Mouse (Mus musculus) neural tube, embryonic 11.5 days (tissue): Measurements from ENCODE around the gene Srms. TPM values are rescaled to one million over a fixed set of nuclear protein-coding genes. Genes with fewer than 3 reads are reported as not detected.

Experiments used
- ATAC-seq: fragments of 200-750 bp; cut with Nextera tagmentation; 2 replicates; pipeline ENCODE4 v1.8.0; 2017; ENCODE audit warnings: moderate number of reproducible peaks, mild to moderate bottlenecking, moderate TSS enrichment, moderate library complexity; ENCODE audit not compliant: insufficient read depth, low FRiP score, low TSS enrichment
- DNase-seq: peaks from one replicate; pipeline ENCODE4 v3.0.0-alpha.2; 2015; ENCODE audit warnings: low spot score
- H3K27ac ChIP-seq: fragments of 300-500 bp; sonication (generic); 2 replicates; pipeline ENCODE4 v1.5.1; 2014; ENCODE audit warnings: low read depth, mild to moderate bottlenecking, low read length
- H3K27me3 ChIP-seq: fragments of 300-500 bp; sonication (generic); 2 replicates; pipeline ENCODE4 v1.6.1; 2014; ENCODE audit warnings: mild to moderate bottlenecking, low read length, mixed read lengths; ENCODE audit not compliant: control insufficient read depth, insufficient read depth
- H3K36me3 ChIP-seq: fragments of 300-500 bp; sonication (generic); 2 replicates; pipeline ENCODE4 v1.6.1; 2014; ENCODE audit warnings: mild to moderate bottlenecking, low read length, moderate library complexity, mixed read lengths; ENCODE audit not compliant: control insufficient read depth, insufficient read depth
- H3K4me1 ChIP-seq: fragments of 300-500 bp; sonication (generic); 2 replicates; pipeline ENCODE4 v1.6.1; 2014; ENCODE audit warnings: low read length, mixed read lengths; ENCODE audit not compliant: control insufficient read depth, insufficient read depth
- H3K4me2 ChIP-seq: fragments of 300-500 bp; sonication (generic); 2 replicates; pipeline ENCODE4 v1.6.1; 2014; ENCODE audit warnings: low read depth, mild to moderate bottlenecking, moderate library complexity
- H3K4me3 ChIP-seq: fragments of 300-500 bp; sonication (generic); 2 replicates; pipeline ENCODE4 v1.5.1; 2014; ENCODE audit warnings: low read depth, low read length
- H3K9ac ChIP-seq: fragments of 300-500 bp; sonication (generic); 2 replicates; pipeline ENCODE4 v1.6.1; 2014; ENCODE audit warnings: mild to moderate bottlenecking, low read length
- H3K9me3 ChIP-seq: fragments of 300-500 bp; sonication (generic); 2 replicates; pipeline ENCODE4 v1.6.1; 2016; ENCODE audit warnings: low read length; ENCODE audit not compliant: control insufficient read depth
- WGBS: fragments of 180-500 bp; shearing (Covaris S2); extraction: QIAGEN DNeasy Blood & Tissue Kit; methylation state at CpG from one replicate; pipeline ENCODE4 v1.1.7; 2014; 5-methylcytosine and 5-hydroxymethylcytosine counted together
- polyA plus RNA-seq: library from polyadenylated mRNA; unstranded; fragments of >200 nt; fragmentation: Nextera tagmentation; extraction: Ambion mirVana; gene quantifications from 2 replicates; pipeline ENCODE4 v1.2.1, GENCODE M21; 2014

Gene Srms
- polyA plus RNA-seq, 1 experiment from 2014 or later = 0.12 TPM

DNA sequence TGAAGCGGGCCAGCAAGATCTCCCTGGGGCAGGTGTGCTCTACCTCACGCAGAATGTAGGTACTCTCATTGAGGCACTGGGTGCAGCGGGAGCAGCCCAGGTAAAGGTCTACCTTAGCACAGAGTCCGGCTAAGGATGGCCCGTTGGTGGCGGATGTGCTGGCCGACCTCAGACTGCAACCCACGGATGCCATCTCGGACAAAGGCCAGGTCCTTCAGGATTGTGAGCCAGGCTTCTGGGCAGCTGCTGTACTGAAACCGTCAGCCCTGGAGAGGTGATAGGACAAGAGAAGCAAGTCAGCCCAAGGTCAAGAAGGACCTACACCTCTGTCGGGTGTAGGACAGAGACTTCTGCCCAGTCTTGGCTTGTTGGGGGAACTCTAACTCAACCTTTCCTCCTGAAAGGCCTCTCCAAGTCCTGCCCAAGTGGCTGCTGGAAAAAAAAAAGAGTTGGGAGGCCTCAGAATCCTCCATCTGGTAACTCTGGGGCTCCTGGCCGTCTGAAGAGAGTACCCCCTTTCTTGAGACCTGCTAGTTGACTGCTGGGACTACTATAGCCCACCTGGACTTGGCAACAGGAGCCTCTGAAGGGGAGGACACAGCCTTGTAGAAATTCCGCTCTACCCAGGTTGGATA is 27.9 kb upstream of the Srms start:
- Histone ChIP-seq H3K4me2 (no peak overlapping the region), H3K4me1 (peaks cover 4% of the 10 kb centered on the region; the same call in 1 of the 2 replicates), H3K36me3 (no peaks in the 10 kb centered on the region), H3K27me3 (no peaks in the 10 kb centered on the region), H3K9me3 (no peaks in the 10 kb centered on the region), H3K9ac (no peak overlapping the region), H3K27ac (no peak overlapping the region), H3K4me3 (no peak overlapping the region)
- no peak for DNase-seq
- 92% methylated on average over 13 of the region's 13 CpGs for WGBS
- no peak for ATAC-seq

DNA sequence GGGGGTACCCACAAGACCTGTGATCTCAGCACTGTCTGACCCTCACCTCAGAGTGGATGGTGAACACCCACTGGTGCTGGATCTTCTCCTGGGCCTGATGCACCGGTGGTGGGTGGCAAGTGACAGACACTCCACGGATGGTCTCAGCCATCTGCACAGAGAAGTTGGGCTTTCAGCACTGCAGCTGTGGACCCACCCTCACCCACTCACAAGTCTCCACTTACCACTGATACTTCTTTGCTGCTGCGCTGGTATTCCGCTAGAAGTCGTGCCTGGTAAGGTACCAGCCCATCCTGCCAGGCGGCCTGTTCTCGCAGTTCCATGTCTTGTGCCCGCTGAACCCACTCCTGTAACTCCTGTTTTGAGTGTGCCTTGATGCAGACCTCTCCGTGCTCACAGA is 26.3 kb upstream of the Srms start:
- ATAC-seq = no peak
- H3K9me3 ChIP-seq = no peaks in the 10 kb centered on the region
- H3K4me1 ChIP-seq = peaks cover 4% of the 10 kb centered on the region; the same call in 1 of the 2 replicates
- no peak overlapping the region for H3K4me2 ChIP-seq
- no peaks in the 10 kb centered on the region for H3K27me3 ChIP-seq
- H3K36me3 ChIP-seq = no peaks in the 10 kb centered on the region
- no peak overlapping the region for H3K27ac ChIP-seq
- WGBS = 88% methylated on average over 9 of the region's 9 CpGs
- no peak overlapping the region for H3K4me3 ChIP-seq
- no peak overlapping the region for H3K9ac ChIP-seq
- DNase-seq = no peak

DNA sequence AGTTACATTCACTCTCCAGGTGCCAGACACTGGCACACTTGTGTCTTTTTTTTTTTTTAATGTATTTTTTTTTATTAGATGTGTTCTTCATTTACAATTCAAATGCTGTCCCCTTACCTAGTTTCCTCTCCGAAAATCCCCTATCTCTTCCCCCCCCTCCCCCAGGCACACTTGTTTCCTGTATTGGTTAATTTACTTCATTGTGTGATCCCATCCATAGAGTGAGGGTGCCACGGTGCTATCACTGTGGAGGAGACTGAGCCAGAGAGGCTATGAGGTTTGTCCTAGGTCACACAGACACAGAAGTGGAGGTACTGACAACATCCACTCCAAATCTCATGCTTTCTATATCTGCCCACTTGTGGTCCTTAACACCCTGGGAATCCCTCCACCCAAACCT is 25.9 kb upstream of the Srms start:
- no peak for DNase-seq
- Histone ChIP-seq H3K9me3 (no peaks in the 10 kb centered on the region), H3K27ac (no peak overlapping the region), H3K4me2 (no peak overlapping the region), H3K4me1 (peaks cover 4% of the 10 kb centered on the region; the same call in 1 of the 2 replicates), H3K4me3 (no peak overlapping the region), H3K27me3 (no peaks in the 10 kb centered on the region), H3K36me3 (no peaks in the 10 kb centered on the region), H3K9ac (no peak overlapping the region)
- no peak for ATAC-seq
- 90% methylated on average over 2 of the region's 2 CpGs for WGBS

DNA sequence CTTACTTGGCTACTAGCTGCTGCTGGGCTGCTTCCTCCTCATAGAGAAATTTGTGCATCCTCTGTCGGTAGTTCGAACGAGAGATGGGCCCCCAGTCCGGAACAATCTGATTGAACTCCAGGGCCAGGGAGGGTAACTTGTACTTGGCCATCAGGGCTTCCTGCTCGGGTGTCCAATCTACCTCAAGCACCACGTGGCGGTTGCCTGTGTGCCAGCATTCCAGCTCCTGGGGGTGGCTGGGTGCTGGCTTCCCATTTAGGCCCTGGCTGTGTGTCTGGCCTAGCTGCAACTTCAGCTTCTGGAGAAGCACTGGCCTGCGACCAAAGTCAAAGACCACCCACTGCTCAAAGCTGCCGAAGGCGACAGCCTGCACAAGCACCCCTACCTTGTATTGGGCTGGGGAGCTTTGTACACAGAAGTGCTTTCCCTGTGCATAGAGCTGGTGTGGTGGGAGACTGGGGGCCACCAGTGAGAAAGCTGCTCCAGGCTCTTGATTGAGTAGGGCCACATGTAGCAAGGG is 25.2 kb upstream of the Srms start:
- 79% methylated on average over 10 of the region's 10 CpGs for WGBS
- Histone ChIP-seq H3K4me3 (no peak overlapping the region), H3K4me1 (peaks cover 4% of the 10 kb centered on the region; the same call in 1 of the 2 replicates), H3K27me3 (no peaks in the 10 kb centered on the region), H3K36me3 (no peaks in the 10 kb centered on the region), H3K9me3 (no peaks in the 10 kb centered on the region), H3K9ac (no peak overlapping the region), H3K4me2 (no peak overlapping the region), H3K27ac (no peak overlapping the region)
- DNase-seq (no peak), ATAC-seq (no peak)

DNA sequence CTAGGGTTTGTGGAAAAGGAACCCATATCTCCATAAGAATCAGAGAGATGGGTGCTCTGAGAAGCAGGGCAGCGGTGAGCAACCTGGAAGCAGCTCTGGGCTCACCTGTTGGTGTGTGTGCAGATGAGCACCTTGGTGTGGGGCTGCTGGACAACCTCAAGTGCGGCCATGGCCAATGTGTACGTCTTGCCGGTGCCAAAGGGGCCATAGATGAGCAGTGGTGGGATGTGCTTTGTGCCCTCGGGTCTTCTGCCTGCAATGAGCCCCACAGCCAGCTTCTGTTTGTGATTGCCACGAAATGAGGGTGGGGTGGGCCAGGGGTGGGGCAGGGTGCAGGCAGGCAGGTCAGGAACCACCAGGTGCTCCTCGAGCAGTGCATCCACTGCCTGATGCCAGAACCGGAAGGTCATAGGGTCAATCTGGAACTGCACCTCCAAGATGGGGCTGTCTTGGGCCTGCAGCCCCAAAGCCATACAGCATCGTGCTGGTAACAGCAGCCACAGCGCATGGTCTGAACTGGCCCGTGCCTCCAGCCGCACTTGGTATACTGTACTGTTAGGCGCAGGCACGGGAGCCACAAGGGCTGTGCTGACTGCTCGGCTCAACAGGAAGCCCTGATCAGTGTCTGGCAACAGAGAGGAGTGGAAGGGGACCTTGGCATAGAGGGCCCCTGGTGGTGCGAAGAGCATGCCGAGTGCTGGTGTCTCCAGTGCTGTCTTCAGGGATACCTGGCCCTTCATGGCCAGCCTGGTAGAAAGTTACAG is 24.4 kb upstream of the Srms start:
- Histone ChIP-seq H3K27me3 (no peaks in the 10 kb centered on the region), H3K4me1 (peaks cover 4% of the 10 kb centered on the region; the same call in 1 of the 2 replicates), H3K9ac (no peak overlapping the region), H3K4me3 (no peak overlapping the region), H3K27ac (no peak overlapping the region), H3K36me3 (no peaks in the 10 kb centered on the region), H3K9me3 (no peaks in the 10 kb centered on the region), H3K4me2 (no peak overlapping the region)
- ATAC-seq (no peak), DNase-seq (no peak)
- 91% methylated on average over 17 of the region's 17 CpGs for whole genome bisulfite sequencing

DNA sequence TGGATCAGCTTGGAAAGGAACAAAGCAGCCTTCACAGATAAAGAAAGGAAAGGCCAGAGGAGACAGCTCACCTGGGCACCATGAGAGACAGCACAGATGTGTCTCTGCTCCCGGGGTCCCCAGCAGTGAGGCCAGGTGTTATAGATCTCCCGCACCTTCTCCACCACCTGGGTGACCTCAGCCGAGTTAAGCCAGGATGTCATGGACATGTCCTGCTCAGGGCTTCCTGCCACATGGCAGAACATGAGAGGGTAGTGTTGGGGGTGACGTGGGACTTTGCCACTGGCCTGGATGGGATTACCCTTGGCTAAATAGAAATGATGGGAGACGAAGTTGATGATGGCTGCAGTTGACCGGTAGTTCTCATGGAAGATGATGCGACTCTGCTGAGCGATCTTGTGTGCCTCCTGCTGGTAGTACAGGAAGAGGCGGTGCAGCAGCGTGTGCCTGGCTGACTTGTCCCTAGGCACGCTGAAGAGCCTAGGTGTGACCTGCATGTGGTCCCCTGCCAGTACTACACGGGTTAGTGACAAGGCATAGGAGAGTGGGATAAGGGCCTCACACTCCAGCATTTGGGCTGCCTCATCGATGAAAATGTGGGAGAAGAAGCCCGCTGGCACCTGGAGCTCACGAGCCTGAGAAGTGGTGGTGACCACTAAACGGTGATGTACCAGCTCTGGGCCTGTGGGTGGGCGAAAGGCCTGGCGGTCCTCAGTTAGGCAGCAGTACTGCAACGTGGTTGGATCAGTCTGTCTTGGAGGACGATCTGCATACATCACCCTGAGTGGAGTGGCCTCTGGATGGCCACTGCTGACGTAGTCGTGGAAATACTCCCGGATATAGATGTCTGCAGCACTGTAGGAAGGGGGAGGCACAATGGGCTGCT is 22.9 kb upstream of the Srms start:
- H3K27me3 ChIP-seq = no peaks in the 10 kb centered on the region
- no peaks in the 10 kb centered on the region for H3K4me1 ChIP-seq
- no peaks in the 10 kb centered on the region for H3K36me3 ChIP-seq

DNA sequence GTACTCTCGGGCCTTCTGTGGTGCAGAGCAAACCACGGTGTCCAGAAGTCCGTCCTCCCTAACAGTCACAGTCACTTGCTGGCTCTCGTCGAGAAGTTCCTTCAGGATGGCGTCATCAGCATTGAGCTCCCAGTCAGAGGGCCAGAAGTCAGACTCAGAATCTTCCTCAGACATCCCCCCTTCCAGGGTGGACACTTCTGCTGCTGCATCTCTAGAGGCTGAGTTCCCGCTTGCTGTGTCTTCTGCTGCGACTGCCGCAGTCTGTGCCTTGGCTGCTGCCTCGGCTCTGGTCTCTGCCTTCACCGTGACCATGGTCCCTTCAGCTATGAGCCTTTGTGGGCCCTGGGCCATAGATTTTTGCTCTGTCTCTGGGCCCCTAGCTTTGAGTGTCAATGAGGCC is 21.7 kb upstream of the Srms start:
- Histone ChIP-seq H3K4me1 (no peaks in the 10 kb centered on the region), H3K27ac (no peak overlapping the region), H3K4me2 (no peak overlapping the region), H3K9ac (no peak overlapping the region), H3K27me3 (no peaks in the 10 kb centered on the region), H3K9me3 (no peaks in the 10 kb centered on the region), H3K36me3 (no peaks in the 10 kb centered on the region), H3K4me3 (no peak overlapping the region)
- WGBS = 91% methylated on average over 11 of the region's 11 CpGs
- DNase-seq = no peak
- no peak for ATAC-seq

More for the DNA sequence above, 22.9 kb upstream of the Srms start:
- ATAC-seq (no peak), DNase-seq (no peak)
- Histone ChIP-seq H3K9me3 (no peaks in the 10 kb centered on the region), H3K27ac (no peak overlapping the region), H3K9ac (no peak overlapping the region), H3K4me3 (no peak overlapping the region), H3K4me2 (no peak overlapping the region)
- WGBS = 84% methylated on average over 23 of the region's 23 CpGs

DNA sequence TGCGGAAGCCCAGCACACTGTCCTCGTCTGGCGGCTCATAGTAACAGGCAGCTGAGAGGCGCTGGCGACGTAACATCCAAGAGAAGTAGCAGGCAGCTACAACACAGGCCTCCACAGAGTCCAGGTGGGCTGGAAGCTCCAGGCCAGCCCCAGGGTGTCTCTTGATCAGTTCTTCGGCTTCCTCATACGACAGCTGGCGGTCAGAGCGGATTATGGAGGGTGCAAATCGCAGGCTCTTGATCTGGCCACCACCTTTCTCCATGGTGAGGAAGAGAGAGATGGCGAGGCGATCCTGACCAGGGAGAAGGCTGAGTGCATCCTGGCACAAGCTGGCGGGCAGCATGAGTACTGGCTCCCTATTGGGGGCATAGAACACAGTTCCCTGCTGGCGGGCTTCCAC is 20.5 kb upstream of the Srms start:
- no peak for ATAC-seq

More for the DNA sequence above, 20.5 kb upstream of the Srms start:
- H3K4me2 ChIP-seq = no peak overlapping the region
- 91% methylated on average over 15 of the region's 15 CpGs for WGBS
- no peak overlapping the region for H3K27ac ChIP-seq
- no peaks in the 10 kb centered on the region for H3K36me3 ChIP-seq
- no peaks in the 10 kb centered on the region for H3K4me1 ChIP-seq
- no peak overlapping the region; the same call in 1 of the 2 replicates for H3K9ac ChIP-seq
- no peak overlapping the region for H3K4me3 ChIP-seq
- DNase-seq = no peak
- H3K27me3 ChIP-seq = no peaks in the 10 kb centered on the region
- no peaks in the 10 kb centered on the region for H3K9me3 ChIP-seq
